Mouse (Mus musculus): ENCODE measurements at regions not wholly inside any gene's neighbourhood (a gene's known extent, or its start where the extent isn't known, plus 50 kb on each side); places are given as distances from the start of the nearest gene placed in this dataset.

DNA sequence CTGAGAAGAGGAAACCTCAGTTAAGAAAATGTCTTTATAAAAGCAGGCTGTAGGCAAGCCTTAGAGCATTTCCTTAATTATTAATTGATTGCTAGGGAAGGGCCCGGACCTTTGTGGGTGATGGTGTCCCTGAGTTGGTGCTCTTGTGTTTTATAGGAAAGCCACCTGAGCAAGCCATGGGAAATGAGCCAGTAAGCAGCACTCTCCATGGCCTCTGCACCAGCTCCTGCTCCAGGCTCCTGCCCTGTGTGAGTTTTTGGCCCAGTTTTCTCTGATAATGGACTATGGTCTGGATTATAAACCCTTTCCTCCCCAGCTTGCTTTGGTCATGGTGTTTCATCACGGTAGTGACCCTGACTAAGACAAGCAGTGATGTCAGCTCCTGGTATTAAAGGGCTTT, 50.6 kb upstream of the Gm8994 start:
- Histone ChIP-seq H3K4me1 (ENCODE audit: control insufficient read depth, insufficient read depth, low read length) (no peaks in the 10 kb centered on the region), H3K27me3 (ENCODE audit: control insufficient read depth, insufficient read depth, low read length) (no peaks in the 10 kb centered on the region), H3K27ac (ENCODE audit: insufficient read depth, low read length) (no peak overlapping the region), H3K4me3 (replicated peaks; ENCODE audit: insufficient read depth, low read depth, low read length) (no peak overlapping the region)
- WGBS = 82% methylated on average over 2 of the region's 2 CpGs
- DNase-seq = no peak
- TF ChIP-seq CTCF (IDR thresholded peaks at IDR 0.05; ENCODE audit: borderline replicate concordance, insufficient read depth, low read depth, low read length) (no peak), POLR2A (IDR thresholded peaks at IDR 0.05; ENCODE audit: borderline replicate concordance, insufficient read depth, low read length) (no peak)
